Mouse (Mus musculus) ES-E14 (cell line): ENCODE data around the gene Pabpc4.
"Not testable (repeated sequence)": the region's sequence is repeated elsewhere in the genome, so short reads cannot be mapped to it uniquely, and the experiment has no call there.

Experiments used
- CHD2 ChIP-seq: IDR thresholded peaks from 2 replicates; pipeline ENCODE4 v1.6.1; 2014; ENCODE audit warnings: mild to moderate bottlenecking, low read depth, low read length, inconsistent platforms
- HCFC1 ChIP-seq: IDR thresholded peaks from 2 replicates; pipeline ENCODE4 v1.6.1; 2012; ENCODE audit warnings: low read length, inconsistent platforms, borderline replicate concordance; ENCODE audit not compliant: insufficient read depth
- ZC3H11A ChIP-seq: IDR thresholded peaks from 2 replicates; pipeline ENCODE4 v1.6.1; 2012; ENCODE audit warnings: low read depth, mild to moderate bottlenecking, inconsistent platforms, low read length, borderline replicate concordance
- ZNF384 ChIP-seq: IDR thresholded peaks from 2 replicates; pipeline ENCODE4 v1.6.1; 2012; ENCODE audit warnings: low read depth, low read length, inconsistent platforms

DNA sequence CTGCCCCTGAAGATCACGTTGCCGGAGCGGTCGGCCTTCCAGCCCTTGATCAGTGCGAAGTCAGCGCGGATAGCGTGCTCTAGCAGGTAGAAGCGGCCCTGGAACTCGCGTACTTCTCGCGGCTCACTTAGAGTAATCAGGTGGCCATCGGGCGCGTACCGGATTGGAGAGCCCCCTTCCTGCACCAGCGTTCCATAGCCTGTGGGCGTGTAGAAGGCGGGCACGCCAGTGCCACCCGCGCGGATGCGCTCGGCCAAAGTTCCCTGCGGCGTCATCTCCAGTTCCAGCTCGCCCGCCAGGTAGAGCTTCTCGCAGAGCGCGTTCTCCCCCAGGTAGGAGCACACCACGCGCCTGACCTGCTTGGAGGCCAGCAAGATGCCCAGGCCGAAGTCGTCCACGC lies 60.8 kb downstream of the Pabpc4 start:
- TF ChIP-seq CHD2, ZNF384, HCFC1, ZC3H11A: not testable (repeated sequence)
